Mouse (Mus musculus) forebrain, embryonic 10.5 days (tissue): Measurements from ENCODE around the gene Ifi47. TPM values are rescaled to one million over a fixed set of nuclear protein-coding genes. Genes with fewer than 3 reads are reported as not detected.

Experiments
- DNase-seq: peaks from one replicate; pipeline ENCODE4 v3.0.0-alpha.2; 2017; ENCODE audit warnings: low spot score; ENCODE audit errors: extremely low spot score
- H3K27ac ChIP-seq: fragments of 300-500 bp; sonication (generic); 2 replicates; pipeline ENCODE4 v1.5.1; 2016; ENCODE audit warnings: mild to moderate bottlenecking
- H3K27me3 ChIP-seq: fragments of 300-500 bp; sonication (generic); 2 replicates; pipeline ENCODE4 v1.6.1; 2016; ENCODE audit warnings: mild to moderate bottlenecking; ENCODE audit not compliant: poor library complexity, severe bottlenecking
- H3K36me3 ChIP-seq: fragments of 300-500 bp; sonication (generic); replicated peaks from 2 replicates; pipeline ENCODE4 v1.6.1; 2016; ENCODE audit warnings: mild to moderate bottlenecking, moderate library complexity
- H3K4me1 ChIP-seq: fragments of 300-500 bp; sonication (generic); 2 replicates; pipeline ENCODE4 v1.6.1; 2016
- H3K4me3 ChIP-seq: fragments of 300-500 bp; sonication (generic); 2 replicates; pipeline ENCODE4 v1.5.1; 2016; ENCODE audit warnings: mild to moderate bottlenecking, moderate library complexity
- H3K9me3 ChIP-seq: fragments of 300-500 bp; sonication (generic); 2 replicates; pipeline ENCODE4 v1.6.1; 2016; ENCODE audit warnings: mild to moderate bottlenecking, moderate library complexity
- WGBS: fragments of 180-500 bp; shearing (Covaris S2); methylation state at CpG from one replicate; pipeline ENCODE4 v1.1.7; 2016; 5-methylcytosine and 5-hydroxymethylcytosine counted together
- polyA plus RNA-seq: library from polyadenylated mRNA; unstranded; fragments of >200 nt; fragmentation: Nextera tagmentation; extraction: Ambion mirVana; gene quantifications from 2 replicates; pipeline ENCODE4 v1.2.1, GENCODE M21; 2016

The Ifi47 gene
- polyA plus RNA-seq, 1 experiment from 2014 or later, result 0.62 TPM

DNA sequence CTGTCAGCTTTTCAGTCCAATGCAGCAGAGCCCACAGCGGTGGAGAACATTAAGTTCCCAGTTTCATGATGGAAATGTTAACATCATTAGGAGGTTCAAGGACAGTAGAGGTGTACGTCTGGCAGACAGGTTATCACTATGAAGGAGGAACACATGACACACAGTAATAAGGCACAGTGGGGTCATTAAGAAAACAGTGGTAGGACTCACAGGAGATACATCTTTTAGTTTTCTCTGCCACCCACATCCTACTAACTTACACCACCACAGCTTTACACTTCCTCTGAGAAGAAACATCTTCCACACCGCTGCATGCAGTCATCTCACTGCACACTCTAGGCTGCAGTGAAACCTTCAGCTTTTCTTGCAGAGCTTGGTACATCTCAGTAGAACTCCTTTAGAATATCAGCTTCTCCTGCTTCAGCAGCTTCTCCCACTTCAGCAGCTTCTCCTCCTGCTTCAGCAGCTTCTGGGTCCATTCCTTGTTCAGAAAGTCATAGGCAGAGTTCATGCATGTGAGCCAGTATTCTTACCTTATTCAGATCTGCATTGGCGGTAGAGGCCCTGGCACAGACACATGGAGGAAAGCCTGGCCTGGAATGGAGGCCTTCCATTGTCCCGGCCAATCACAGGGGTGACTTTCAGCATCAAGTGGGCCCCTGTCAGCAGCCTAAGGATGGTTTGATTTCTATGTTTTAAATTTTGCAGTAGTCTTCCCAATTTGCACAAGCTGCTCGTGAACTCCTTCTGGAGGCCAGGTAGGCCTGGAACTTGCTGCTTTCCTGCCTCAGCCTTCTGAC is 17.7 kb downstream of the Ifi47 start:
- no peak overlapping the region for H3K4me3 ChIP-seq
- H3K27ac ChIP-seq, result no peak overlapping the region
- no peaks in the 10 kb centered on the region for H3K27me3 ChIP-seq
- WGBS, result 93% methylated on average over 6 of the region's 6 CpGs
- no peaks in the 10 kb centered on the region for H3K9me3 ChIP-seq
- no peak for DNase-seq
- H3K4me1 ChIP-seq, result peaks cover 4% of the 10 kb centered on the region; the same call in 1 of the 2 replicates
- H3K36me3 ChIP-seq, result no peaks in the 10 kb centered on the region

GRCm38 (mm10) chr11:49095367-49095766 is 19.0 kb downstream of the Ifi47 start:
- Histone ChIP-seq H3K4me1 (peaks cover 4% of the 10 kb centered on the region; the same call in 1 of the 2 replicates), H3K36me3 (no peaks in the 10 kb centered on the region), H3K27ac (no peak overlapping the region), H3K27me3 (no peaks in the 10 kb centered on the region), H3K4me3 (no peak overlapping the region), H3K9me3 (no peaks in the 10 kb centered on the region)
- WGBS, result 76% methylated on average over 4 of the region's 4 CpGs
- no peak for DNase-seq

DNA sequence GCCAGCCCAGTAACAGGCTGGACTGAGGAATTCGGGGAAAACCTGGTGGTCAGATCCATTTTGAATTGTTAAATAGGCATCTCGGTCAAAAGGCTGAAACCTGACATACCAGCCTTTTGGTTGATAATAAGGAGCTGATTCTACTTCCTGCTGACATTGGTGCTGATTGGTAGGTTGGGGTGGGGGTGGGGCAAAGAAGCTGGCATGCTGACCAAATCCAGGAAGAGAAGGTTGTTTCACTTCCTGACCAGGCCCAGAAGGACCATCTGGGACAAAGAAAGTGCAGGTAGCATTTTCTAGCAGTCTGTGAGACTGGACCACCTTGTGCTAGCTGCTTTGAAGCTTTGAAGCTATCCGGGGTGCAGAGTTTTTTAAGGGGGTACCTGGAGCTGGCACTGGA is 24.0 kb downstream of the Ifi47 start:
- H3K27ac ChIP-seq, result no peak overlapping the region
- H3K9me3 ChIP-seq, result no peaks in the 10 kb centered on the region
- H3K36me3 ChIP-seq, result no peaks in the 10 kb centered on the region
- DNase-seq, result no peak
- H3K4me1 ChIP-seq, result peaks cover 8% of the 10 kb centered on the region; the same call in 1 of the 2 replicates
- H3K4me3 ChIP-seq, result no peak overlapping the region
- no peaks in the 10 kb centered on the region for H3K27me3 ChIP-seq
- WGBS, result 89% methylated on average over 3 of the region's 3 CpGs

DNA sequence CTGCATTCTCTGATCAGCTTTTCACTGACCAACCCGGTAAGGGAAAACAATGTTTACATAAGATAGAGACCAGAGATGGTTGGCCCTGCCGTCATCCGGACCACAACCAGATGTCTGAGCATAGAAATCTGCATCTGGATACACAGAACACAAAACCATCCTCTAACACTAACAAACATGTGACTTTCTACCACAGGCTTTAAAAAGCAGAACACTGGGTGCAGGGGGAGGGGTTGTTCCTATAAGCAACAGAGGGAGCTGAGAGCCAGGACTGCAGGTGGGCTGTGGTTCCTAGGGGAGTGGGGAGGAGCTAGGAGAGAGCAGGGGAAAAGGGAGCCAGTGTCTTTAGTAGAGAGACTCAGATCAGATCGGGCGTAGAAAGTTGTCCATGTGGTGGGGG is 25.1 kb downstream of the Ifi47 start:
- Histone ChIP-seq H3K36me3 (no peaks in the 10 kb centered on the region), H3K27me3 (no peaks in the 10 kb centered on the region), H3K9me3 (no peaks in the 10 kb centered on the region), H3K4me1 (peaks cover 6% of the 10 kb centered on the region; the same call in 1 of the 2 replicates), H3K27ac (no peak overlapping the region), H3K4me3 (no peak overlapping the region)
- 69% methylated on average over 5 of the region's 5 CpGs for WGBS
- no peak for DNase-seq

DNA sequence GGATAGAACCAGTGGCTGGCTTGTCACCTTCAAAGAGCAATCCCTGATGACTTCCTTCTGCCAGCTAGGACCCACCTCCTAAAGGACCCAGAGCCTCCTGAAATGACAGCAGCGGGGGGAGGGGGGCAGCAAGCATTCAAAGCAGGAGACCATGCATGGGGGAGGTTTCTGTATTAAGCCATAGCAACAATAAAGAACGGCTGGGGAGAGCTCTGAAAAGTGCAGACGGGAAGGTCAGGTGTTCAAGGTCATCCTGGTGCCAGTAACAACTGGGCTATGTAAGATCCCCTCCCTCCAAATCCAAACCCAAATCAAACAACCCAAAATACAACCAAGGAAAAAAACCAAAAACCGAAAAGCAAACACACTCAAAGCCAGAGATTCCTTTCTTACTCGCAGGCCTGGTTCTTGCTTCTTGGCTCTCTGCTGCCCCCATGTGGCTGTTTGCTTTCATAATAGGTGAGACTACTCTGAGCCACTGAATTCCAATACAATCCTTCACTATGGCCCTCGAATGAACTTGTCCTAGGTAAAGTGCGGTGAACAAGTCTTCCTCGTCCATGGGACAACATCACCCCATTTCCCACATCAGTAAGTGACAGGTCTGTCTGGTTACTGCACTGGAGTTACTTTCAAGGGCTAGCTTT is 26.8 kb downstream of the Ifi47 start:
- DNase-seq, result peak; percentile 80
- Histone ChIP-seq H3K9me3 (no peaks in the 10 kb centered on the region), H3K36me3 (no peaks in the 10 kb centered on the region), H3K27ac (no peak overlapping the region), H3K4me1 (peaks cover 12% of the 10 kb centered on the region; the same call in 1 of the 2 replicates), H3K4me3 (no peak overlapping the region), H3K27me3 (no peaks in the 10 kb centered on the region)
- 25% methylated on average over 8 of the region's 8 CpGs for WGBS

- Histone ChIP-seq H3K27ac (no peak overlapping the region), H3K27me3 (no peaks in the 10 kb centered on the region), H3K36me3 (no peaks in the 10 kb centered on the region), H3K9me3 (no peaks in the 10 kb centered on the region), H3K4me1 (peaks cover 14% of the 10 kb centered on the region; the same call in 1 of the 2 replicates), H3K4me3 (no peak overlapping the region)
- WGBS, result 58% methylated on average over 1 of the region's 1 CpGs
- no peak for DNase-seq
Measured at GRCm38 (mm10) chr11:49105752-49106151, 29.4 kb downstream of the Ifi47 start.

- no peak for DNase-seq
- 64% methylated on average over 10 of the region's 10 CpGs for WGBS
- H3K4me3 ChIP-seq, result no peak overlapping the region
- no peak overlapping the region for H3K27ac ChIP-seq
- H3K9me3 ChIP-seq, result no peaks in the 10 kb centered on the region
- peaks cover 12% of the 10 kb centered on the region; the same call in 1 of the 2 replicates for H3K4me1 ChIP-seq
- no peaks in the 10 kb centered on the region for H3K27me3 ChIP-seq
- H3K36me3 ChIP-seq, result no peaks in the 10 kb centered on the region
Measured at GRCm38 (mm10) chr11:49107650-49108537, 31.5 kb downstream of the Ifi47 start.

GRCm38 (mm10) chr11:49108833-49109232 is 32.4 kb downstream of the Ifi47 start:
- DNase-seq, result no peak
- WGBS, result 47% methylated on average over 1 of the region's 1 CpGs

DNA sequence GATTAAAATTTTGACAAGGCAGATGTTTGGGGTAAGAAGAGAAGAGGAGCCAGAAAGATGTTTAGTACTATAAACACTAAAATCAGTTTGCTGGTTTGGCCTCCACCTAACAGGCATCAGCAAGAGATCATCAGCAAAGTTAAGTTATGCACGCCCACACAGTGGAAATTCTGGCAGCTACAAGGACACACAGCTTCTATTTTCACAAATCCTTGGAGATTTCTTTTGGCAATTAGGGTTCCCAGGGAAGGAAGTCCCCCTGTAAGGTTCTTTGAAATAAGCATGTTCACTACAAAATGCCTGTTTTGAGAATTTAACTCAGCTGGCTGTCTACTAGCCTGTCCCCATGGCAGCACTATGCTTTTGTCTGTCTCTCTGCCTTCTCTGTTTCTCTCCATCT is 34.6 kb downstream of the Ifi47 start:
- no peak overlapping the region for H3K27ac ChIP-seq
- DNase-seq, result no peak

More at GRCm38 (mm10) chr11:49108833-49109232, 32.4 kb downstream of the Ifi47 start:
- no peak overlapping the region for H3K27ac ChIP-seq
- no peaks in the 10 kb centered on the region for H3K9me3 ChIP-seq
- 0 out of 2 replicates have a peak, but pooled peaks cover 7% of the 10 kb centered on the region for H3K4me1 ChIP-seq
- H3K27me3 ChIP-seq, result no peaks in the 10 kb centered on the region
- no peak overlapping the region for H3K4me3 ChIP-seq
- no peaks in the 10 kb centered on the region for H3K36me3 ChIP-seq

DNA sequence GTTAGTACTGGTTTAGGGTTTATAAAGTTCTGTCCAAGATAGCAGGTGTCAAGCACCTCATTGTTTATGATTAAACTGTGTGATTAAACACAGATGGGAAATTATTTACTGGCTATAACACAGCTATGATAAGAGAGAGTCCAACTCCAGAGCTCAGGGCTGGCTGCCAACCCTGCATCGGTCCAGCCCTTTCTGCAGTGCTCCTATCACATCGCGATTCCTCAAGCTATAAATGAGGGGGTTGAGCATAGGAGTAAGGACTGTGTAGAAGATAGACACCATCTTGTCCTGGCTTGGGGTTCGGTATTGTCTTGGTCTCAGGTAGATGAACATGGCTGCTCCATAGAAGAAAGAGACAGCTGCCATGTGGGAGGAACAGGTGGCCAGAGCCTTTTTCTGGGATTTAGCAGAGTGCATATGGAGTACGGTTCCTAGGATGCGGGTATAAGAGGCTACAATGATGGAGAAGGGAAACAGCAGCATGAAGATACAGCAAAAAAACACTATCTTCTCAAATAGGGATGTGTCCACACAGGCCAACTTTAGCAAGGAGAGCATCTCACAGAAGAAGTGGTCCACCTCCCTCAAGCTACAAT is 36.3 kb downstream of the Ifi47 start:
- H3K27ac ChIP-seq, result no peak overlapping the region
- 0 out of 2 replicates have a peak, but pooled peaks cover 6% of the 10 kb centered on the region for H3K4me1 ChIP-seq
- H3K4me3 ChIP-seq, result no peak overlapping the region
- H3K27me3 ChIP-seq, result no peaks in the 10 kb centered on the region
- no peak for DNase-seq
- no peaks in the 10 kb centered on the region for H3K36me3 ChIP-seq
- H3K9me3 ChIP-seq, result no peaks in the 10 kb centered on the region
- WGBS, result 85% methylated on average over 6 of the region's 6 CpGs

More for the DNA sequence above, 34.6 kb downstream of the Ifi47 start:
- Histone ChIP-seq H3K36me3 (no peaks in the 10 kb centered on the region), H3K4me1 (0 out of 2 replicates have a peak, but pooled peaks cover 7% of the 10 kb centered on the region), H3K4me3 (no peak overlapping the region), H3K9me3 (no peaks in the 10 kb centered on the region), H3K27me3 (no peaks in the 10 kb centered on the region)
- 77% methylated on average over 1 of the region's 1 CpGs for WGBS

DNA sequence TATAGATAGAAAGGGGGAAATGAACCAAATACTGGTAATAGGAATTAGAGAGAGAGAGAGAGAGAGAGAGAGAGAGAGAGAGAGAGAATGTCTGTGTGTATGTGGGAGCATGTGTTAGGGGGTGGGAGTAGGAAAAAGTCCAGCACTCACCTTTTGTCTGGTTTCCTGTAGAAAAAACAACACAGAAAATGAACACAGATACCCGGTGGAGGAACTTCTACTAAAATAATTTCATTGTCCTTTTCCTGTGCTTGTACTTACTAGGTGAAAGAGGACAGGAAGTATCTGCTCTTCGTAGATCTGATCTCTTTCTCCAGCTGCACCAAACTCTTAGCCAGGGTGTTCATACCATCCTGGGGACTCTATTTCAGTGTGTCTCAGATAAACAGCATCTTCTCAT is 37.8 kb downstream of the Ifi47 start:
- 80% methylated on average over 2 of the region's 2 CpGs for WGBS
- DNase-seq, result no peak

DNA sequence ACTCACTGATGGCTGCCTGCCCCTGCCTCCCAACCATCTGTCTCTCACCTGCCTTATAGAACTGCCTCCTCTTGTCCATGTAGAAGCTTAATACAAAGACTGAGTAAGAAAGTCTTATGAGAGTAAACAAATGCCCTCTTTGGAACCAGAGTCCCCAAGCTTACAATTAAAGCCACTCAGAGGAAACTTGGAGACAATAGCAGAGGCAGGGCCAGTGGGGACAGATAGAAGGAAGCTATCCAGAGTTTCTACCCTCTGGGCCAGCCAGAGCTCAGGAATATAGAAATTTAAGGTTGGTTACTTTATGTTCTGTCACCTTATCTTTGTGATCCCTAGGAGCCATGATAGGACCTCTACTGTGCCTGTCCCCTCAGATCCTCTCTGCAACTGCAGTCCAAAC is 38.4 kb downstream of the Ifi47 start, which contains the start of gene Olfr1396:
Gene Olfr1396 (minus strand): TSS at position 101 of the 400 bp plus-strand sequence.
- Histone ChIP-seq H3K27ac (no peak within 1 kb of the TSS), H3K9me3 (no peaks in the 10 kb centered on the region), H3K36me3 (no peaks in the 10 kb centered on the region), H3K4me3 (no peak within 1 kb of the TSS), H3K4me1 (no peaks in the 10 kb centered on the region), H3K27me3 (no peaks in the 10 kb centered on the region)
- DNase-seq, result no peak

More for the DNA sequence above, 37.8 kb downstream of the Ifi47 start:
- H3K36me3 ChIP-seq, result no peaks in the 10 kb centered on the region
- no peaks in the 10 kb centered on the region for H3K4me1 ChIP-seq
- no peaks in the 10 kb centered on the region for H3K27me3 ChIP-seq
- no peak overlapping the region for H3K27ac ChIP-seq
- H3K4me3 ChIP-seq, result no peak overlapping the region
- H3K9me3 ChIP-seq, result no peaks in the 10 kb centered on the region
